Mouse (Mus musculus) kidney, postnatal 0 days (tissue): Measurements from ENCODE around the gene Ivns1abp. TPM values are rescaled to one million over a fixed set of nuclear protein-coding genes. Genes with fewer than 3 reads are reported as not detected.

ENCODE experiments used
- ATAC-seq: fragments of 200-750 bp; cut with Nextera tagmentation; replicated peaks from 2 replicates; pipeline ENCODE4 v1.8.0; 2017; ENCODE audit warnings: low read depth, moderate number of reproducible peaks, moderate TSS enrichment, moderate library complexity; ENCODE audit not compliant: low FRiP score
- DNase-seq: peaks from one replicate; pipeline ENCODE4 v3.0.0-alpha.2; 2016; ENCODE audit warnings: low spot score
- H3K27ac ChIP-seq: fragments of 300-500 bp; sonication (generic); 2 replicates; pipeline ENCODE4 v1.5.1; 2014; ENCODE audit warnings: mild to moderate bottlenecking
- H3K27me3 ChIP-seq: fragments of 300-500 bp; sonication (generic); 2 replicates; pipeline ENCODE4 v1.6.1; 2014; ENCODE audit warnings: low read length, mixed read lengths; ENCODE audit not compliant: insufficient read depth
- H3K36me3 ChIP-seq: fragments of 300-500 bp; sonication (generic); 2 replicates; pipeline ENCODE4 v1.6.1; 2014; ENCODE audit warnings: low read length, mixed read lengths; ENCODE audit not compliant: insufficient read depth
- H3K4me1 ChIP-seq: fragments of 300-500 bp; sonication (generic); replicated peaks from 2 replicates; pipeline ENCODE4 v1.6.1; 2014; ENCODE audit warnings: antibody characterized with exemption, low read length, mixed read lengths; ENCODE audit not compliant: insufficient read depth
- H3K4me2 ChIP-seq: fragments of 300-500 bp; sonication (generic); 2 replicates; pipeline ENCODE4 v1.6.1; 2014; ENCODE audit warnings: mild to moderate bottlenecking, low read length, moderate library complexity, mixed read lengths
- H3K4me3 ChIP-seq: fragments of 300-500 bp; sonication (generic); replicated peaks from 2 replicates; pipeline ENCODE4 v1.5.1; 2014; ENCODE audit warnings: low read depth, low read length
- H3K9ac ChIP-seq: fragments of 300-500 bp; sonication (generic); 2 replicates; pipeline ENCODE4 v1.6.1; 2014; ENCODE audit warnings: low read depth, low read length
- H3K9me3 ChIP-seq: fragments of 300-500 bp; sonication (generic); replicated peaks from 2 replicates; pipeline ENCODE4 v1.6.1; 2016; ENCODE audit warnings: low read length, inconsistent platforms, mixed read lengths
- CTCF ChIP-seq: IDR thresholded peaks from 2 replicates; pipeline ENCODE4 v1.5.1; 2016; ENCODE audit warnings: antibody characterized with exemption, low read depth, mild to moderate bottlenecking, moderate library complexity
- WGBS: fragments of 180-500 bp; shearing (Covaris S2); extraction: QIAGEN DNeasy Blood & Tissue Kit; methylation state at CpG from one replicate; pipeline ENCODE4 v1.1.7; 2014; 5-methylcytosine and 5-hydroxymethylcytosine counted together
- polyA plus RNA-seq: library from polyadenylated mRNA; unstranded; fragments of >200 nt; fragmentation: Nextera tagmentation; extraction: Ambion mirVana; gene quantifications from 2 replicates; pipeline ENCODE4 v1.2.1, GENCODE M21; 2015

The Ivns1abp gene
- polyA plus RNA-seq, 1 experiment from 2014 or later, result 432 TPM

GRCm38 (mm10) chr1:151372823-151373222 lies 28.5 kb downstream of the Ivns1abp start:
- Histone ChIP-seq H3K4me1 (no peaks in the 10 kb centered on the region), H3K9ac (no peak overlapping the region), H3K9me3 (no peaks in the 10 kb centered on the region), H3K27me3 (no peaks in the 10 kb centered on the region), H3K4me3 (no peak overlapping the region), H3K4me2 (no peak overlapping the region), H3K36me3 (peaks cover 22% of the 10 kb centered on the region; the same call in 1 of the 2 replicates), H3K27ac (no peak overlapping the region)
- ATAC-seq (no peak), DNase-seq (no peak)
- WGBS, result 96% methylated on average over 1 of the region's 1 CpGs
- no peak for TF ChIP-seq CTCF

GRCm38 (mm10) chr1:151377353-151377752 lies 33.1 kb downstream of the Ivns1abp start:
- no peak overlapping the region for H3K4me2 ChIP-seq
- ATAC-seq, result no peak
- peak; percentile 41; the same call in 1 of the 2 replicates for TF ChIP-seq CTCF
- H3K27ac ChIP-seq, result no peak overlapping the region
- H3K9me3 ChIP-seq, result no peaks in the 10 kb centered on the region
- no peak overlapping the region for H3K4me3 ChIP-seq
- H3K36me3 ChIP-seq, result 0 out of 2 replicates have a peak, but pooled peaks cover 2% of the 10 kb centered on the region
- H3K9ac ChIP-seq, result no peak overlapping the region
- peak; percentile 22 for DNase-seq
- 89% methylated on average over 3 of the region's 3 CpGs for WGBS
- no peaks in the 10 kb centered on the region for H3K27me3 ChIP-seq
- no peaks in the 10 kb centered on the region for H3K4me1 ChIP-seq

- H3K27me3 ChIP-seq, result no peaks in the 10 kb centered on the region
- 100% methylated on average over 1 of the region's 1 CpGs for WGBS
- peak; percentile 65 for DNase-seq
- no peaks in the 10 kb centered on the region for H3K4me1 ChIP-seq
- no peak overlapping the region for H3K4me3 ChIP-seq
- no peak overlapping the region for H3K9ac ChIP-seq
- ATAC-seq, result no peak
- TF ChIP-seq CTCF, result peak; percentile 80
- H3K36me3 ChIP-seq, result 0 out of 2 replicates have a peak, but pooled peaks cover 5% of the 10 kb centered on the region
- no peak overlapping the region for H3K4me2 ChIP-seq
- H3K27ac ChIP-seq, result no peak overlapping the region
- no peaks in the 10 kb centered on the region for H3K9me3 ChIP-seq
Measured at GRCm38 (mm10) chr1:151390029-151390428, 45.8 kb downstream of the Ivns1abp start.

GRCm38 (mm10) chr1:151409827-151410226 lies 65.5 kb downstream of the Ivns1abp start:
- no peak for DNase-seq
- no peaks in the 10 kb centered on the region for H3K9me3 ChIP-seq

More at GRCm38 (mm10) chr1:151409827-151410226, 65.5 kb downstream of the Ivns1abp start:
- H3K27me3 ChIP-seq, result no peaks in the 10 kb centered on the region
- H3K27ac ChIP-seq, result no peak overlapping the region
- no peak overlapping the region for H3K9ac ChIP-seq
- H3K4me3 ChIP-seq, result no peak overlapping the region
- no peak for ATAC-seq
- 90% methylated on average over 3 of the region's 3 CpGs for WGBS
- 0 out of 2 replicates have a peak, but pooled peaks cover 2% of the 10 kb centered on the region for H3K36me3 ChIP-seq
- no peaks in the 10 kb centered on the region for H3K4me1 ChIP-seq
- no peak overlapping the region for H3K4me2 ChIP-seq
- TF ChIP-seq CTCF, result no peak

Other genes with a start within 250 kb of the Ivns1abp start
- 0.46 and 0.56 TPM in 2 replicates for gene Gm47985, start 161.9 kb upstream of the Ivns1abp start, polyA plus RNA-seq
- 0.61 and 0.80 TPM in 2 replicates for gene Gm8947, start 152.1 kb upstream of the Ivns1abp start, polyA plus RNA-seq
- gene Gm47995, start 146.0 kb upstream of the Ivns1abp start, polyA plus RNA-seq, result 0.29 and 0.32 TPM in 2 replicates
- gene 3110040M04Rik, start 140.4 kb upstream of the Ivns1abp start, polyA plus RNA-seq, result 0.92 and 1.1 TPM in 2 replicates
- gene Gm47996, start 134.3 kb upstream of the Ivns1abp start, polyA plus RNA-seq, result 0.28 and 0.41 TPM in 2 replicates
- gene Swt1, start 84.0 kb downstream of the Ivns1abp start, polyA plus RNA-seq, result 33.2 and 34.2 TPM in 2 replicates
- gene Trmt1l, start 84.1 kb downstream of the Ivns1abp start, polyA plus RNA-seq, result 27.9 and 29.6 TPM in 2 replicates
- gene Rnf2, start 156.5 kb downstream of the Ivns1abp start, polyA plus RNA-seq, result 72.1 and 74.3 TPM in 2 replicates
- gene Fam129a, start 226.7 kb downstream of the Ivns1abp start, polyA plus RNA-seq, result 12.6 and 13.7 TPM in 2 replicates